Mouse (Mus musculus): ENCODE measurements at regions not wholly inside any gene's neighbourhood (a gene's known extent, or its start where the extent isn't known, plus 50 kb on each side); places are given as distances from the start of the nearest gene placed in this dataset.

- no peak for TF ChIP-seq CTCF (IDR thresholded peaks at IDR 0.05; ENCODE audit: low read depth, low read length)
- TF ChIP-seq TAL1 (conservative IDR thresholded peaks at IDR 0.05; ENCODE audit: low read depth, low read length), result no peak
- TF ChIP-seq GATA1 (IDR thresholded peaks at IDR 0.05; ENCODE audit: borderline replicate concordance, low read length), result no peak
- TF ChIP-seq GATA2 (IDR thresholded peaks at IDR 0.05; ENCODE audit: borderline replicate concordance, low read depth, low read length), result no peak
Measured at GRCm38 (mm10) chr6:48222971-48223370, 136.6 kb upstream of the Zfp746 start.
